Mouse (Mus musculus) cerebellum, adult 8-10 months (tissue): ENCODE data around the gene Slc8a1.

Source experiments
- DNase-seq: peaks from one replicate; pipeline ENCODE4 v3.0.0; 2022

Slc8a1 gene

DNA sequence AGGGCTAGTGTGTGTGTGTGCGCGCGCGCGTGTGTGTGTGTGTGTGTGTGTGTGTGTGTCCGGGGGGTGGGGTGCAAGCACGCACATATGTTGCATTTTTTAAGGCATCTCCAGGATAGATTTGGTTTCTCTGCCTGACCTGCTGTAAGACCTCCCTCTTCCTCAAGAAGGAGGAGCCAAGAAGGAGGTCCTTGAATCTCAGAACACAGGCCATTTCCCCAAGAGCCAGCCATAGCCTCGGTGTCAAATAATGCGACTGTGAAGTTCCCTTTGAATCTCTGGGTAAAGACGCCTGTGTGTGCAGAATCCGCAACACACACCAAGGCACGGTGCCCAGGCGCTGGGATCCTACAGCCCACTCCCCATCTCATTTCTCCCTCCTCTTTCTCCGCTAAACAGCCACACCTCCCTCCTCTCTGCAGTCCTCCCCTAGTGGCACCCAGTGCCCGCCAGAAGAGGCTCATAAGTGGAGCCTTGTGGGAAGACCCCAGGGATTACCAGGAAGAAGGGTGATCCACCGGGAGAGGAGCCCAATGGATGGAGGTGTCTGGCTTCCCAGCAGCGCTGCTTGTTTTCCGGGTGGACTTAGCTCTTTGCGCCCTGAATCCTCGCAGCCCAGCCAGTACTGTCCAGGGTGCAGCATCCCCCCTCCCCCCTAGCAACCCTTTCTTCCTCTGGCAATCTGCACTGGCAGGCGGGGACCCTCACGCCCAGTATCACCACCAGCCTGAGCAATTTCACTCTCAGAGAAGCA, 68.9 kb downstream of the Slc8a1 start:
- DNase-seq, result peak; percentile 48

DNA sequence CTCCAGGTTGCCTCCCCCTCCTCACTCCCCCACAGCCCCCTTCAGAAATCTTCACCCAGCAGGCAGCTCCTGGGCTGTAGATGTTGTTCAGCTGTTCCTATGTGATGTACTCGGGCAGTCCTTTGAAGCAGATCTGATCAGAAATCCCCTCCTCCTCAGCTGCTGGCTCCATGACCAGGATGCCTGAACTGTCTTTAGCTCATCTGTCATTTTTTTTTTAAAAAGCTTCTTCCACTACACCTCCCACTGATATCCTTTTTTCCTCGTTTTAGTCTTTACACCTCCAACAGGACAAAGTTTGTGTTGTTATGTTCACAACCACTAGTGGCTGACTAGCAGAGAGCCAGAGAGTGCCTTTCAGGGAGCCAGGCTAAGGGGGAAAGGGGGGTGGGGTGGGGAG, 69.7 kb downstream of the Slc8a1 start:
- DNase-seq, result no peak

DNA sequence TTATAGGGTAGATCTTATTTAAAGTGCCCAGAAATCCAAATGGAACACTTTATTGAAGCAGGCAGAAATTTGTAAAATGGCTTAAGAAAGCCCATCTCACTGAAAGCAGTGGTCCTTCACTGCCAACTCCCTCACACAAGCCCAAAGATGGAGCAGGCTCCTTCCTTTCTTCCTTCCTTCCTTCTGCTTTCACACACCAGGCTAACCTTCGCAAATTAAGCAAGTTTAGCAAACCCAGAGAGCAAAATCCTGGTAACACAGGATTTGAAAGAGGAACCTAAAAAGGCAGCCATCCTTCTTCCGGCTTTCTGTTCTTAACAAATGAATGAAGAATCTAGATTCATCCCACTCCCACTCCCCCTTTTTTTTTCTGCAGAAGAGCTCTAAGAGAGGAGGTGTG, 70.2 kb downstream of the Slc8a1 start:
- DNase-seq, result no peak

DNA sequence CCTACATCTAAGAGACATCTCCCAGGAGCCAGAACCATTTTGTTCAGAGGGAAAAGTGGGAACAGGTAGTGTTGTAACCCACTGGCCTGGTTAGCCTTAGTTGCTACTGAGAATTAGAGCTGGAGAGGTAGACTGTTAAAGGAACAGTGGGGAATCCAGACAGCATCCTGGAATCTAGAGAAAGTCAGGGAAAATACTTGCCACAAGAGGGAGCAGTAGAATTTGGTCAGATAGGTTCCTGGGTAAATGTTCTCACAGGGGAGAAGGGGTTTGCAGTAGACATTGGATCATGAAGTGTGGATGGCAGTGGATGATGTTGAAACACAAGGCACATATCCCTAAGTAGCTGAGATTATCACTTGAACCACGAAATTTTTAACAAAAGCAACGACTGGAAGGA, 71.6 kb downstream of the Slc8a1 start:
- peak; percentile 43 for DNase-seq

GRCm38 (mm10) chr17:81664916-81665315, 73.3 kb downstream of the Slc8a1 start:
- no peak for DNase-seq

DNA sequence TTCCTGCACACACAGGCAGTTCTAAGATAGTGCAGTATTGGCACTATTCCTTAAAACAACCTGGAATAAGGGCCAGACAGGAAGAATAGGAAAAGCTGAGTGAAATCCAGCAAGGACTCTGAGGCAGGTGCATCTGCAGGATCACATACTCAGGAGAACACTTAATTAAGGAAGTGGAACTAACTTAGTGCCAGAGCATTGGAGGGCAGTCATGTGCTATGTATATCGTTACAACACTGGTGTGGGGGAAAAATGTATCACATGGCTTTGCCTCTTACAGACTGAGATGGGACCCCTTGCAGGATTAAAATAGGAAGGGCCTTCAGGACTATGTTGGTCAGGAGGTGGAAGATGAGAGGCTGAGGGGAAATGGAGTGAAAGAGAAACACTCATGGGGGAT, 80.3 kb downstream of the Slc8a1 start:
- DNase-seq, result no peak

DNA sequence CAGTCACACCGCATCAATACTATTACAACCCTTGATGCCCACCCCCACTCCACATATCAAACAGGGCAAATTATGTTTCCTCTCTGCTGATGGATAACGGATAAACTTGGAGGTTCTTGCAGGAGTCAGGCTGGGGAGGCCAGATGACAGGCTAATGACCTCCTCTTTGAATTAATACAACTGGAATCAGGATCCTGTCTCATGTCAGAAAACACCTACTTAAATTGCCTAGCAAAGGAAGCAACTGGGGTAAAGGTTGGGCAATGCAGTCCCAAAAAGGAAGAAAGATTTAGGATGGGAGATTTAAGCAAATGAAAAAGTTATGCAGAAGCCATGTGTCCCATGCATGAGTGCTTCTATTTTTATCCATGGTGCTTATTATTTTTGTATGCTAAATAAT, 83.6 kb downstream of the Slc8a1 start:
- no peak for DNase-seq

GRCm38 (mm10) chr17:81652958-81653357, 85.2 kb downstream of the Slc8a1 start:
- DNase-seq, result no peak

- DNase-seq, result no peak
Observed at GRCm38 (mm10) chr17:81636822-81637221, 101.4 kb downstream of the Slc8a1 start.

GRCm38 (mm10) chr17:81630471-81630870, 107.7 kb downstream of the Slc8a1 start:
- DNase-seq, result no peak

DNA sequence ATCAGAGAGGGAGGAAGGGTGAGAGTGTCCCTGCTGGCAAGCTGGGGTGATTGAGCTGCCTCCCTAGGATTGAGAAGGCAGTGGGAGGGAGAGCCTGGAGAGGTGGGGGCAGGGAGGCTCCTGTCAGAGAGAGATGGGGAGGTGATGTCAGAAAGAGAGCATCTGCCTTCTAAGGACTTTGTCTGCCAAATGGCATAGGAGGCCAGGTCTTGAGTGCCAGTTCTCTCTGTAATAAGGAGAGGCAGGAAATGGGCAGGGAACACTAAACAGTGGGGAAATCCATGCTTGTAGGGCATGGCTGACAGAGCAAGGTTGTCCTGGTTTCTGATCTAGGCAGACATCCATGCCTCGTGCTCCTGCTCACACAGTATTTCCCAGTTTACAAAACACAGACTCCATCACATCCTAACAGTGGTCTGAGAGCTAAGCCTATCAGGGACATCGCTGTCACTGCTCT, 117.0 kb downstream of the Slc8a1 start:
- peak; percentile 81 for DNase-seq

- no peak for DNase-seq
Observed at GRCm38 (mm10) chr17:81618461-81618860, 119.7 kb downstream of the Slc8a1 start.

DNA sequence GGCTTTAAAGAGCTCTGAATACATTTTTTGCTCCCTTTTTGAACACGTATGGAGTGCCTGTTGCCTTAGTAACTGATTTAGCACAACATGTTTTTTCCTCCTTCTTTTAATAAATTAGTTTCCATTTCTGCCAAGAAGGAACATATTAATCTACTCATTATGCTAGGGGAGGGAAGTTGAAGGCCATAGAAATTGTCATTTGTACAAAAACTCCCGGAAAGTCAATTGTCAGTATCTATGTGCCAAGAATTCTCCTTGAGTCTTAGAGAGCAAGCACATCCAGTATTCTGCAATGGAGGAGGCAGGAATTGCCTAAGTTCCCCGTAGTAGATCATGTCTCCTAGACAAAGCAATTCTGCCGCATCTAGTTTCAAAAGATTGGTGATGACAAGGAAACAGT, 121.9 kb downstream of the Slc8a1 start:
- no peak for DNase-seq

GRCm38 (mm10) chr17:81615391-81615790, 122.8 kb downstream of the Slc8a1 start:
- DNase-seq, result no peak

- DNase-seq, result no peak
Observed at GRCm38 (mm10) chr17:81607515-81607914, 130.7 kb downstream of the Slc8a1 start.

- no peak for DNase-seq
Observed at GRCm38 (mm10) chr17:81606084-81606483, 132.1 kb downstream of the Slc8a1 start.

DNA sequence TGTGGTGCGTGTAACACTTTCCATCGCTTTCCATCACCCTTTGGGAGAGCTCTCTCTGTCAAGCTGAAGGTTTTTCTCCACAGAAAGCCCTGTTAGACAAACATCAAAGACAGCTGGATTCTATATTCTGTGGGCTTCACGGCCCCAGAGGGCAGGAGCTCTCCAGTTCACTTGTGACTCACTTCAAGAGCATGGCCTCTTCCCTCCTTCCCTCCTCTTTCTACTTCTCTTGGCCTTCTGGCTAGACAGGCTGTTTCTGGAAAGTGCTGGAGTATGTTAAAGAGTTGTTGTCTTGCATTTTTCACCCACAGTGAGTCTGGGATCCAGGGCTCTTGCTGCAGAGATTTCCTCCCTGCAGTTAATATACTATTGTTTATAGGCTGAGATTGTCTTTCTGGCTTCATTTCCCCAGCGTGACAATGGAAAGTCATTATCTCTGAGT, 132.9 kb downstream of the Slc8a1 start:
- no peak for DNase-seq

DNA sequence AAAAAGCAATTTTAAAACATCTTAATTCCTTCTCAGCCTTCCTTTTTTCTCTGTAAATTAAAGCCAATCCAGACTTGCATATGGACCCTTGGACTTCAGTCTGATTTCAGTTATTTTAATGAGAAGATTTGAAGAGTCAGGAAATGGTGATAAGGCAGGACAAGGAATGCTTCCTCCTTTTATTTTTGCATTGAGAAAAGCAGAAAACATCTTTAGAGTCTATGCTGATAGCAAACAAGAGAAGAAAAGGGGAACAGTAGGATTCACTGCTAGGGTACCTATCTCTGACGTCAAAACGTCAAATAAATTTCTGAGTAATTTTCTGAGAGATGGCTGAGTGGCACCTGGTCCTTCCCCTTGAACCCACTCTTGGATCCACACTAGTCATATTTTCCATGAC, 139.1 kb downstream of the Slc8a1 start:
- DNase-seq, result no peak

- DNase-seq, result no peak
Observed at GRCm38 (mm10) chr17:81589791-81590190, 148.4 kb downstream of the Slc8a1 start.

DNA sequence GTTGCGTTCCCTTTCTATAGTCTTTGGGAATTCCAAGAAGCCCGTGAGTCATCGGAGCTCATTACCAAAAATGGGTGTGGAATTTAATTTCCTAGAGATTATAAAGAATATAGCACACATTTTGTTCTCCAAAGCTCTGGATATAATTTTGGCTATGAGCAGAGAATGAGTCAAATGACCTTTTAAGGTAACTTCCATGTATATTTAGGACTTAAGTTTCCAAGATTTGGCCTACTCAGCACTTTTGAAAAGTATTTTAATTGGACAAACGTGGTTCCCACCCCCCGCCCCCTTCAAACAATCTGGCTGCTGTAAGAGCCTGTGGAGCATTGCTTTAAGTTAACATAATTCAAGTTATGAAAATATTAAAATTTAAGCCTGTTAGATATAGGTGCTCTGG, 151.4 kb downstream of the Slc8a1 start:
- DNase-seq, result no peak

- DNase-seq, result no peak
Observed at GRCm38 (mm10) chr17:81579728-81580425, 158.3 kb downstream of the Slc8a1 start.

DNA sequence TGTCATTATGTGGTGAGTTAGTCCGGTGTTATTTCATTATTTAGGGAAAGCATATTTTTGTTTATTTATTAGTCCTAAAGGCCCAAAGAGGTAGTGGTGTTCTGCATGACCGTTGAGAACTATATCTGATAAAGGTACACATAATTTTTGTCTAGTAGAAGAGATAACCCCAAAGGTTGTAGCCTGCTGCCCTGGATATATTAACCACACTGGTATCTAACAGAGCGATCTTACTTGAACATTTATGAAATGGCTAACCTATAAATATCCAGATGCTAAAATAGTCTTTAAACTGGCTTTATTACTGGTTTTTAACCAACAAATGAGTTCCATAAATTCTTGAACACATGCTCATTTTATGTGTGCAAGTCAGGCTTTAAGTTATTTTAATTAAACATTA, 161.3 kb downstream of the Slc8a1 start:
- DNase-seq, result no peak

GRCm38 (mm10) chr17:81565634-81566372, 172.4 kb downstream of the Slc8a1 start:
- no peak for DNase-seq
